Comparison of ENCODE assay signal across 8 mouse cellular contexts in the genomic region with DNA sequence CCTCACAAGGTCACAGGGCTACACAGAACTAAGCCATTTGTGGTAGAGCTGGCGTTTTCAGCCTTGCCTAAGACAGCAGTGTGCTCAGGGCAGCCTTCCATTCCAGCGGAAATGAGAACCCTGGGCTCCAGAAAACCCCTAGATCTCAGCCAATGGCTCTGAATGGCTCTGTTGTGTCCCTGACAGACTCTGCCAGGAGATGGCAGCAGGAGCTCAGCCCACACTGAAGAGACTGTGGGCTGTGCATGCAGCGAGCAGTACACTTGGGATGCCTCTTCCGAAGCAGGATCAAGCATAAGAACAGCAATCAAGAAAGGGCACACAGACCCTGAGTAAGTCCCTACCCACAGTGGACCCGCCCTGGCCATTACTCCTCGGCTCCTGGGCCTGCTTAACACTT.
DNase-seq lines count a peak whose midpoint lies in the region; ATAC-seq and TF ChIP-seq lines count a peak whose summit lies in the region.
"Not testable (repeated sequence)": the region's sequence is repeated elsewhere in the genome, so short reads cannot be mapped to it uniquely, and the experiment has no call there.

No protein-coding gene starts in this region.

- ATAC-seq in cerebellum, adult (ENCODE audit: insufficient number of reproducible peaks, low FRiP score, low TSS enrichment), result peak; percentile 97
- peak; percentile 91 for ATAC-seq in forebrain, embryonic 14.5 days
- ATAC-seq in heart, embryonic 16.5 days (replicated peaks; ENCODE audit: extremely low read depth, insufficient read depth, low FRiP score), result peak; percentile 79
- ATAC-seq in inflammation-experienced regulatory T-cells, adult 6 months, result peak; percentile 73
- ATAC-seq in limb, embryonic 12.5 days (ENCODE audit: insufficient number of reproducible peaks, insufficient read depth, low FRiP score, low TSS enrichment, low read depth), result peak; percentile 64; the same call in 1 of the 2 replicates
- ATAC-seq in lung, postnatal 0 days, result peak; percentile 93
- peak; percentile 90 for ATAC-seq in midbrain, postnatal 0 days (ENCODE audit: low FRiP score)
- peak; percentile 91 for ATAC-seq in stomach, embryonic 16.5 days (ENCODE audit: insufficient read depth, low FRiP score)

- not testable (repeated sequence) for H3K4me1 ChIP-seq in forebrain, embryonic 14.5 days (ENCODE audit: control insufficient read depth, insufficient read depth, low read length); heart, embryonic 16.5 days (ENCODE audit: control insufficient read depth, insufficient read depth, low read length); limb, embryonic 12.5 days (replicated peaks); lung, postnatal 0 days (ENCODE audit: insufficient read depth, low read depth, low read length); midbrain, postnatal 0 days (ENCODE audit: insufficient read depth, low read length); stomach, embryonic 16.5 days (ENCODE audit: control insufficient read depth, insufficient read depth, low read length)

- H3K4me3 ChIP-seq in forebrain, embryonic 14.5 days (ENCODE audit: low read depth, low read length); heart, embryonic 16.5 days (ENCODE audit: low read length); limb, embryonic 12.5 days (replicated peaks); lung, postnatal 0 days (ENCODE audit: low read depth, low read length); midbrain, postnatal 0 days (ENCODE audit: low read depth, low read length); stomach, embryonic 16.5 days (replicated peaks; ENCODE audit: low read length): not testable (repeated sequence)

- H3K27me3 ChIP-seq in forebrain, embryonic 14.5 days (replicated peaks; ENCODE audit: control insufficient read depth, insufficient read depth, low read length); heart, embryonic 16.5 days (ENCODE audit: control insufficient read depth, insufficient read depth, low read length); limb, embryonic 12.5 days; lung, postnatal 0 days (replicated peaks; ENCODE audit: insufficient read depth, low read length); midbrain, postnatal 0 days (ENCODE audit: insufficient read depth, low read length); stomach, embryonic 16.5 days (ENCODE audit: control insufficient read depth, insufficient read depth, low read length): not testable (repeated sequence)

- not testable (repeated sequence) for H3K9me3 ChIP-seq in forebrain, embryonic 14.5 days (replicated peaks; ENCODE audit: control insufficient read depth, low read length); heart, embryonic 16.5 days (replicated peaks; ENCODE audit: control insufficient read depth, low read length); limb, embryonic 12.5 days; lung, postnatal 0 days (ENCODE audit: low read length); midbrain, postnatal 0 days (ENCODE audit: low read length); stomach, embryonic 16.5 days (replicated peaks; ENCODE audit: control insufficient read depth, low read length)

- H3K27ac ChIP-seq in forebrain, embryonic 14.5 days (ENCODE audit: low read depth, low read length); heart, embryonic 16.5 days (ENCODE audit: low read length); limb, embryonic 12.5 days; lung, postnatal 0 days (ENCODE audit: low read length); midbrain, postnatal 0 days (ENCODE audit: low read depth, low read length); stomach, embryonic 16.5 days (ENCODE audit: low read length): not testable (repeated sequence)

- H3K36me3 ChIP-seq in forebrain, embryonic 14.5 days (ENCODE audit: control insufficient read depth, insufficient read depth, low read length); heart, embryonic 16.5 days (ENCODE audit: control insufficient read depth, insufficient read depth); limb, embryonic 12.5 days; lung, postnatal 0 days (ENCODE audit: insufficient read depth, low read length); midbrain, postnatal 0 days (ENCODE audit: insufficient read depth, low read length); stomach, embryonic 16.5 days (ENCODE audit: control insufficient read depth, insufficient read depth, low read length): not testable (repeated sequence)

- H3K9ac ChIP-seq in forebrain, embryonic 14.5 days (ENCODE audit: low read length); heart, embryonic 16.5 days (ENCODE audit: low read length); limb, embryonic 12.5 days (replicated peaks); lung, postnatal 0 days (replicated peaks; ENCODE audit: low read depth); midbrain, postnatal 0 days (replicated peaks; ENCODE audit: low read length, poor library complexity, severe bottlenecking); stomach, embryonic 16.5 days (ENCODE audit: low read length): not testable (repeated sequence)

- WGBS in forebrain, embryonic 14.5 days, result no CpG with 5 or more reads among the region's 6 CpGs
- WGBS in heart, embryonic 16.5 days, result no CpG with 5 or more reads among the region's 6 CpGs
- no CpG with 5 or more reads among the region's 6 CpGs for WGBS in limb, embryonic 12.5 days
- WGBS in lung, postnatal 0 days, result no CpG with 5 or more reads among the region's 6 CpGs
- WGBS in midbrain, postnatal 0 days, result no CpG with 5 or more reads among the region's 6 CpGs
- WGBS in stomach, embryonic 16.5 days, result no CpG with 5 or more reads among the region's 6 CpGs

- not testable (repeated sequence) for DNase-seq in forebrain, embryonic 14.5 days (ENCODE audit: low spot score); lung, postnatal 0 days (ENCODE audit: low spot score); midbrain, postnatal 0 days (ENCODE audit: low spot score)

- H3K4me2 ChIP-seq in forebrain, embryonic 14.5 days (ENCODE audit: low read length); heart, embryonic 16.5 days (ENCODE audit: low read depth, low read length); limb, embryonic 12.5 days; lung, postnatal 0 days (replicated peaks; ENCODE audit: low read depth, low read length); midbrain, postnatal 0 days (ENCODE audit: low read depth, low read length, poor library complexity, severe bottlenecking); stomach, embryonic 16.5 days (ENCODE audit: low read depth, low read length): not testable (repeated sequence)

- not testable (repeated sequence) for TF ChIP-seq EP300 in lung, postnatal 0 days (IDR thresholded peaks at IDR 0.05)

- not testable (repeated sequence) for TF ChIP-seq CTCF in lung, postnatal 0 days (IDR thresholded peaks at IDR 0.05); midbrain, postnatal 0 days (IDR thresholded peaks at IDR 0.05)
